Mouse (Mus musculus) midbrain, postnatal 0 days (tissue): ENCODE results near the gene Lgalsl. TPM values are rescaled to one million over a fixed set of nuclear protein-coding genes. Genes with fewer than 3 reads are reported as not detected.

Source experiments
- ATAC-seq: fragments of 200-750 bp; cut with Nextera tagmentation; 2 replicates; pipeline ENCODE4 v1.8.0; 2017; ENCODE audit warnings: moderate number of reproducible peaks, mild to moderate bottlenecking, moderate TSS enrichment, moderate library complexity; ENCODE audit not compliant: low FRiP score
- DNase-seq: peaks from one replicate; pipeline ENCODE4 v3.0.0-alpha.2; 2015; ENCODE audit warnings: low spot score
- H3K27ac ChIP-seq: fragments of 300-500 bp; sonication (generic); 2 replicates; pipeline ENCODE4 v1.5.1; 2014; ENCODE audit warnings: low read depth, mild to moderate bottlenecking, low read length, mixed read lengths
- H3K27me3 ChIP-seq: fragments of 300-500 bp; sonication (generic); 2 replicates; pipeline ENCODE4 v1.6.1; 2014; ENCODE audit warnings: low read length, control low read depth, mixed read lengths; ENCODE audit not compliant: insufficient read depth
- H3K36me3 ChIP-seq: fragments of 300-500 bp; sonication (generic); 2 replicates; pipeline ENCODE4 v1.6.1; 2014; ENCODE audit warnings: low read length, control low read depth, mixed read lengths; ENCODE audit not compliant: insufficient read depth
- H3K4me1 ChIP-seq: fragments of 300-500 bp; sonication (generic); 2 replicates; pipeline ENCODE4 v1.6.1; 2014; ENCODE audit warnings: mild to moderate bottlenecking, control low read depth, antibody characterized with exemption, low read length, mixed read lengths; ENCODE audit not compliant: insufficient read depth
- H3K4me2 ChIP-seq: fragments of 300-500 bp; sonication (generic); 2 replicates; pipeline ENCODE4 v1.6.1; 2014; ENCODE audit warnings: low read depth, mild to moderate bottlenecking, low read length, mixed read lengths; ENCODE audit not compliant: poor library complexity, severe bottlenecking
- H3K4me3 ChIP-seq: fragments of 300-500 bp; sonication (generic); 2 replicates; pipeline ENCODE4 v1.5.1; 2014; ENCODE audit warnings: low read depth, mild to moderate bottlenecking, low read length, moderate library complexity
- H3K9ac ChIP-seq: fragments of 300-500 bp; sonication (generic); replicated peaks from 2 replicates; pipeline ENCODE4 v1.6.1; 2014; ENCODE audit warnings: mild to moderate bottlenecking, low read length, moderate library complexity, mixed read lengths; ENCODE audit not compliant: poor library complexity, severe bottlenecking
- H3K9me3 ChIP-seq: fragments of 300-500 bp; sonication (generic); 2 replicates; pipeline ENCODE4 v1.6.1; 2016; ENCODE audit warnings: low read length, control low read depth
- CTCF ChIP-seq: IDR thresholded peaks from 2 replicates; pipeline ENCODE4 v1.5.1; 2016; ENCODE audit warnings: antibody characterized with exemption, mild to moderate bottlenecking
- polyA plus RNA-seq: library from polyadenylated mRNA; unstranded; fragments of >200 nt; fragmentation: Nextera tagmentation; extraction: Ambion mirVana; gene quantifications from 2 replicates; pipeline ENCODE4 v1.2.1, GENCODE M21; 2015
- total RNA-seq: library from RNA; depleted of rRNA; stranded (reverse); fragments of >200 nt; gene quantifications from 2 replicates; pipeline ENCODE4 v1.2.3, GENCODE M21; 2014; rRNA removed

Gene Lgalsl
- total and polyA plus RNA-seq, 2 experiments from 2014 or later, result 83.1 to 94.5 TPM

DNA sequence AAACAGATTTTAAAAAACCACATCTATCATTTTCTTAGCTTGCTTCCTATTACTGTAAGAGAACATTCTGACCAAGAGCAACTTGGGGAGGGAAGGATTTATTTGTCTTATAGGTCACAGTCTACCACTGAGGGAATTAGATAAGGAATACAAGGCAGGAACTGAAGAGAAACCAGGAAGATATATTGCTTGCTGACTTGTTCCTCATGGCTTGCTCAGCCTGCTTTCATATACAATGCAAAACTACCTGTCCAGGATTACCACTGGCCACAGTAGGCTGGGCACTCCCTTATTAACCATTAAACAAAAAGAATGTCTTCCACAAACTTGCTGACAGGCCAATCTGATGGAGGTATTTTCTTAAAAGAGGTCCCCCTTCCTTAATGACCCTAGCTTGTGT, 54.2 kb downstream of the Lgalsl start:
- H3K9me3 ChIP-seq, result no peaks in the 10 kb centered on the region
- H3K4me2 ChIP-seq, result no peak overlapping the region
- no peaks in the 10 kb centered on the region for H3K4me1 ChIP-seq
- H3K27ac ChIP-seq, result no peak overlapping the region
- no peak for TF ChIP-seq CTCF
- no peak overlapping the region for H3K4me3 ChIP-seq
- no peak for ATAC-seq
- H3K9ac ChIP-seq, result no peak overlapping the region
- no peaks in the 10 kb centered on the region for H3K27me3 ChIP-seq
- DNase-seq, result no peak
- H3K36me3 ChIP-seq, result no peaks in the 10 kb centered on the region

Other genes with a start within 250 kb of the Lgalsl start
- 41.2 and 67.4 TPM in 2 replicates for gene Aftph, start 89.5 kb downstream of the Lgalsl start, total RNA-seq
- 22.3 and 23.4 TPM in 2 replicates for gene Aftph, start 89.5 kb downstream of the Lgalsl start, polyA plus RNA-seq